Mouse (Mus musculus) spleen, postnatal 14 days (tissue): Measurements from ENCODE around the gene Ndufa12.

ENCODE experiments used
- DNase-seq, 2 experiments: peaks; one replicate each; pipeline ENCODE4 v3.0.0; 2021 to 2022; ENCODE audit warnings: low spot score in 2 of 2

Gene Ndufa12

GRCm38 (mm10) chr10:94230172-94230981, 31.9 kb downstream of the Ndufa12 start:
- no peak for DNase-seq

GRCm38 (mm10) chr10:94231025-94231424, 32.5 kb downstream of the Ndufa12 start:
- DNase-seq: no peak

GRCm38 (mm10) chr10:94235200-94235599, 36.7 kb downstream of the Ndufa12 start:
- no peak for DNase-seq

GRCm38 (mm10) chr10:94241346-94241745, 42.8 kb downstream of the Ndufa12 start:
- DNase-seq: no peak

GRCm38 (mm10) chr10:94247748-94248349, 49.3 kb downstream of the Ndufa12 start:
- no peak for DNase-seq

- DNase-seq: no peak
Observed at GRCm38 (mm10) chr10:94249575-94250456, 51.3 kb downstream of the Ndufa12 start.

GRCm38 (mm10) chr10:94253260-94253807, 54.8 kb downstream of the Ndufa12 start:
- DNase-seq: no peak

- no peak for DNase-seq
Observed at GRCm38 (mm10) chr10:94254766-94255165, 56.2 kb downstream of the Ndufa12 start.

GRCm38 (mm10) chr10:94255744-94256143, 57.2 kb downstream of the Ndufa12 start:
- no peak for DNase-seq

GRCm38 (mm10) chr10:94256518-94256917, 58.0 kb downstream of the Ndufa12 start:
- no peak for DNase-seq

GRCm38 (mm10) chr10:94260544-94260943, 62.0 kb downstream of the Ndufa12 start:
- no peak for DNase-seq

GRCm38 (mm10) chr10:94262646-94263045, 64.1 kb downstream of the Ndufa12 start:
- DNase-seq: no peak

- DNase-seq: no peak
Observed at GRCm38 (mm10) chr10:94263211-94263610, 64.7 kb downstream of the Ndufa12 start.

- DNase-seq: no peak
Observed at GRCm38 (mm10) chr10:94265656-94266542, 67.4 kb downstream of the Ndufa12 start.
